Mouse (Mus musculus) hindlimb bud, embryonic 11.5 days (tissue): Measurements from ENCODE around the gene Gm17657.

Experiments used
- DNase-seq: peaks from one replicate; pipeline ENCODE4 v3.0.0-alpha.2; 2012; ENCODE audit warnings: low read depth, low spot score; ENCODE audit errors: extremely low spot score

The Gm17657 gene

GRCm38 (mm10) chr17:29488257-29488977 is 61.0 kb downstream of the Gm17657 start:
- DNase-seq = no peak

- DNase-seq = no peak
Measured at GRCm38 (mm10) chr17:29485336-29486233, 63.9 kb downstream of the Gm17657 start.

GRCm38 (mm10) chr17:29484431-29484830 is 65.0 kb downstream of the Gm17657 start:
- DNase-seq = no peak

- DNase-seq = no peak
Measured at GRCm38 (mm10) chr17:29483282-29483681, 66.2 kb downstream of the Gm17657 start.

- no peak for DNase-seq
Measured at GRCm38 (mm10) chr17:29482632-29483031, 66.8 kb downstream of the Gm17657 start.

GRCm38 (mm10) chr17:29480256-29480655 is 69.2 kb downstream of the Gm17657 start:
- no peak for DNase-seq

- DNase-seq = no peak
Measured at GRCm38 (mm10) chr17:29478271-29478670, 71.2 kb downstream of the Gm17657 start.

- no peak for DNase-seq
Measured at GRCm38 (mm10) chr17:29477357-29477756, 72.1 kb downstream of the Gm17657 start.

- DNase-seq = no peak
Measured at GRCm38 (mm10) chr17:29476461-29476860, 73.0 kb downstream of the Gm17657 start.

- DNase-seq = no peak
Measured at GRCm38 (mm10) chr17:29475142-29475541, 74.3 kb downstream of the Gm17657 start.

- DNase-seq = no peak
Measured at GRCm38 (mm10) chr17:29474036-29474435, 75.4 kb downstream of the Gm17657 start.

GRCm38 (mm10) chr17:29473466-29473865 is 76.0 kb downstream of the Gm17657 start:
- no peak for DNase-seq
